Mouse (Mus musculus) CH12.LX (cell line): ENCODE data around the gene Mdga1.

Source experiments
- CHD1 ChIP-seq: IDR thresholded peaks from 2 replicates; pipeline ENCODE4 v1.6.1; 2012; ENCODE audit warnings: low read depth, low read length, improper control_type of control experiment, inconsistent platforms
- CTCF ChIP-seq, 2 experiments: IDR thresholded peaks in 1 of 2; conservative IDR thresholded peaks in 1 of 2; 2 replicates each; pipeline ENCODE4 v1.5.1; 2011 to 2012; ENCODE audit warnings: low read depth in 2 of 2, low read length in 2 of 2, improper control_type of control experiment in 1 of 2, inconsistent platforms in 1 of 2, mild to moderate bottlenecking in 1 of 2, moderate library complexity in 1 of 2
- ELF1 ChIP-seq: IDR thresholded peaks from 2 replicates; pipeline ENCODE4 v1.6.1; 2014; ENCODE audit warnings: low read depth, mild to moderate bottlenecking, inconsistent platforms, low read length, improper control_type of control experiment
- EP300 ChIP-seq: IDR thresholded peaks from 2 replicates; pipeline ENCODE4 v1.6.1; 2011; ENCODE audit warnings: low read length, improper control_type of control experiment
- HCFC1 ChIP-seq: IDR thresholded peaks from 2 replicates; pipeline ENCODE4 v1.6.1; 2012; ENCODE audit warnings: low read depth, mild to moderate bottlenecking, inconsistent platforms, low read length, improper control_type of control experiment
- JUND ChIP-seq: conservative IDR thresholded peaks from 2 replicates; pipeline ENCODE4 v1.6.1; 2011; ENCODE audit warnings: low read depth, low read length, improper control_type of control experiment
- MAZ ChIP-seq: IDR thresholded peaks from 2 replicates; pipeline ENCODE4 v1.6.1; 2012; ENCODE audit warnings: low read depth, mild to moderate bottlenecking, inconsistent platforms, low read length, improper control_type of control experiment, moderate library complexity
- MEF2A ChIP-seq: IDR thresholded peaks from 2 replicates; pipeline ENCODE4 v1.6.1; 2014; ENCODE audit warnings: low read depth, mild to moderate bottlenecking, inconsistent platforms, low read length, improper control_type of control experiment, borderline replicate concordance
- POLR2A ChIP-seq: IDR thresholded peaks from 2 replicates; pipeline ENCODE4 v1.6.1; 2011; ENCODE audit warnings: low read depth, mild to moderate bottlenecking, improper control_type of control experiment, low read length
- POLR2AphosphoS2 ChIP-seq: IDR thresholded peaks from 2 replicates; pipeline ENCODE4 v1.6.1; 2011; ENCODE audit warnings: low read depth, low read length, improper control_type of control experiment
- SIN3A ChIP-seq: IDR thresholded peaks from 2 replicates; pipeline ENCODE4 v1.6.1; 2012; ENCODE audit warnings: low read length, improper control_type of control experiment, inconsistent platforms
- SMC3 ChIP-seq: IDR thresholded peaks from 2 replicates; pipeline ENCODE4 v1.6.1; 2011; ENCODE audit warnings: low read depth, low read length, improper control_type of control experiment

DNA sequence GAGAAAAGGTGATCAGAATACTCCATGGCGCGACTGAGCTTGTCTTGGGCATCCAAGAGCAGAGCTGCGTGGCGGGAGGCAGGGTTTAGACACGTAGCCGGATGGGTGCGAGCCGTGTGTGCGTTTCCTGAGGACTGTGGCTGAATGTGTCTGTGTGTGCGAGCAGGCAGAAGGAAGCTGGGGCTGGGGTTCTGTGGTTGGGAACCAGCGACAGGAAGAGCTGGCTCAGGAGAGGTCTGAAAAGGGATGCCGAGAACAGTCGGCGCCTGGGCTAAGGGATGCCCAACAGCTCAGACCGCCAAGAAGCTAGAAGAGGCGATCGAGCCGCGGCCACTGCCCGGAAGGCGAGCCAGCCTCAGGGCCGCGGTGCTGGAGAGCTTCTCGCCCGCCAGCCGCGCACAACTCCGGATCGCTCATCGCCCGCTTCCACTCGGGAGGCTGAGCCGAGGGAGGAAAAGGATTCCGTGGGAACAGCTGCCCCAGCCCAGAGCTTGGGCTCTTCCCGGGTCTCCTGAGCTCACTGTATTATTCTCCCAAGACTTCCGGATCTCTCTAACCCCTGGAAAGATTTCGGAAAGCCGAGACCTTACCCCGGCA lies 83.1 kb downstream of the Mdga1 start:
- TF ChIP-seq CTCF (conservative IDR thresholded peaks at IDR 0.05 in 1 of 2, IDR thresholded peaks at IDR 0.05 in 1 of 2; ENCODE audit: low read depth in 2 of 2, low read length in 2 of 2) (no peak), EP300 (no peak), ELF1 (no peak), POLR2AphosphoS2 (no peak), MAZ (no peak), SIN3A (no peak), JUND (no peak), POLR2A (no peak), HCFC1 (no peak), SMC3 (no peak), CHD1 (no peak), MEF2A (no peak)
